Mouse (Mus musculus) ovary, postnatal 36 days (tissue): ENCODE measurements at regions not wholly inside any gene's neighbourhood (a gene's known extent, or its start where the extent isn't known, plus 50 kb on each side); places are given as distances from the start of the nearest gene placed in this dataset.

Experiments used
- DNase-seq: peaks from one replicate; pipeline ENCODE4 v3.0.0; 2022; ENCODE audit warnings: low spot score, mixed read lengths

DNA sequence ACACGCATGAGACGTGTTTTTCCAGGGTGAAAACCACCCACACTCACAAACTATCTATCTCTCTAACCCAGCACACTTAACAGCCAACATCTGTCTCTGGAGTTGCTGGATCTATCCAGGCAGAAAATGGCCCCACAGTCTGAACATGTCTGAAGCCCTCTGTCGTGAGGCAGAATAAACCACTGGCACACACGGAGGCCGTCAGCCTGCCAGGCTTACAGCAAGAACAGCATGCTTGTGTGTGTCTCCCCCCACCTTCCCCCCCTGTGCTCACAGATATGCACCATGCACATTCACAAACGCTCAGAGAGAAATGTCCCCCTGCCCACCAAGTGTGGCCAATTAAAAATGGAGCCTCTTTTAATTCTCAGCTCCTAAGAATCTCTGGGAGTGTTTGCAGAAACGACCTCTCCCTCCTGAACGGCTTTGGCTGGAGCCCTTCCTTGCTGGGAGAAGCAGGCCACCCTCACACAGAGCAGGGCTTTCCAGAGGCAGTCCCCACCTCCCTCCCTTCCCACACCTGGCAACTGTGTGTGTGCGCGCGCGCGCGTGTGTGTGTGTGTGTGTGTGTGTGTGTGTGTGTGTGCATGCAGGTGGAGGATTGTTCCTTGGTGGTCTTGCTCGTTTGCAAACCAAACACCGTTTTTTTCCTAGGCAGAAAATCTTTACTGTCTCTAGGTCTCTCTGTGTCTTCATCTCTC is 88.7 kb downstream of the Edn3 start:
- no peak for DNase-seq

- DNase-seq: no peak
These were observed 90.4 kb downstream of the Edn3 start for GRCm38 (mm10) chr2:174850860-174851259.

DNA sequence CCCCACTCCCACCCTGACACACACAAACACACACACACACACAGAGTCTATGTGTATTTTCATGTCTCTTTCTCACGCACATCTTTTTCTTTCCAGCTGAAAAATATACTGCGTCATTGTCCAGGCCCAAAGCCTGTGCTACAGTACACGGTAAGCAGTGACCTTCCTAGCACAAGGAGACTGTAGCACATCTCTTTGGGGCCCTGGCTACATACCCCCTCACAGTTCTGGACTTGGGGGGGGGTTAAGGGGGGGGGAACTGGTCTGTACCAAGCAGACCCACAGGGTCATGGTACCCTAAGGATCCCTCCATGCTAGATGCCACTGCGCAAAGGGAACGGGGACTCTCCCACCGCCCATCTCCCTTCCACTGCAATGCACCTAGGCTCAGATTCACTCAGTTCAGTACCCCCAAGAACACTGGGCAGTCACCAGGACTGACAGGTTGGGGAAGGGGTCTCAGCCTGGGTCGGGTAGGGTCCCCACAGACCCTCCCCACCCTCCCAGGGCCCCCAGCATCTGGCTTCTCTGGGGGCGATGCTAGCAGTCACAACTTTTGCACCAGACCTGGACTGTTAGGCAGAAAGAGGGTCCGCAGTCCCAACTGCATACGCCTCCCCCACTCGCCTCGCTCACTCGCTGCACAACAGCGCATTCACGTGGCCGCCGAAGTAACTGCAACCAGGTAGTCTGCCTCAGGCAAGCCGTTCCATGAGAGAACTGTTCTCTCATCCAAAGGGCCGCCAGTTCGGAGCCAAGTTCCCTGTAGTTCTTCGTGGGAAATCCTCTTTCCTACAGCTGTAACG is 91.3 kb downstream of the Edn3 start:
- DNase-seq: peak; percentile 74

DNA sequence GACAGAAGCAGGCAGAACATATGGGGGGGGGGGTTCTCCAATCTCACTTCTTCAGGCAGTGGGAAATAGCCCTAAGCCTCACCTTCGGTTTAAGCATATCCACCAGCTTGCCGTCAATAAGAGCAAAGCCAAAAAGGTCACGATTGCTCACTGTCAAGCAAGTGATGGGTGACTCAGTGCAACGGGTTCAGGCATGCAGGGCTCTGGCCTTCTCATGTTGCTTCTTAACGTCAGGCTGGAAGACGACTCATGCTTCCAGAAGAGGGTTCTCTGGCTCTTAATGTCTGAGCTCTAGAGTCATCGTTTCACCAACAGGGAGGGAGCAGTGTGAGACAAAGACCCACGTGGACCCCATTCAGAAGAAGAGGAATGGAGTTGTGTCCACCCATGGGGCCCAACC is 93.4 kb downstream of the Edn3 start:
- no peak for DNase-seq

- DNase-seq: no peak
These were observed 95.1 kb downstream of the Edn3 start for GRCm38 (mm10) chr2:174855548-174855947.

DNA sequence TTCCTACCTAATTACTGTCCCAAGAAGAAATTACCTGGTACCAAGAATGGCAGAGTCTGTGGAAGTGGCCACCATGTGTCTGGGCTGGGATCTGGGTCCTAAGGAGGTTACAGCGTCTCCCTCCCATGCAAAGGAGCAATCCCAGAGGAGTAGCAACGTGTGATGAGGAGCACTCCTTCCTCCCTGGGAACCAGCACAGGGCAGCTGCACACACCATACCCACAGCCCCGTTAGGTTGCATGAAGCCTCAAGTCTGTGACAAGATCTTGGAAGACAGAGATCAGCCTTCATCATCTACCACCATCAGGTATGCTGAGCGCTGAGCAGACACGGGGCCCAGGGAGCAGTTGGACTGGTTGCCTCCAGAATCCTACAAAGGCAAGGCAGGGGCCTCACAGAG is 95.7 kb downstream of the Edn3 start:
- DNase-seq: no peak

GRCm38 (mm10) chr2:174858011-174858834 is 97.8 kb downstream of the Edn3 start:
- DNase-seq: peak; percentile 67

- no peak for DNase-seq
These were observed 98.4 kb downstream of the Edn3 start for GRCm38 (mm10) chr2:174858835-174859215.

DNA sequence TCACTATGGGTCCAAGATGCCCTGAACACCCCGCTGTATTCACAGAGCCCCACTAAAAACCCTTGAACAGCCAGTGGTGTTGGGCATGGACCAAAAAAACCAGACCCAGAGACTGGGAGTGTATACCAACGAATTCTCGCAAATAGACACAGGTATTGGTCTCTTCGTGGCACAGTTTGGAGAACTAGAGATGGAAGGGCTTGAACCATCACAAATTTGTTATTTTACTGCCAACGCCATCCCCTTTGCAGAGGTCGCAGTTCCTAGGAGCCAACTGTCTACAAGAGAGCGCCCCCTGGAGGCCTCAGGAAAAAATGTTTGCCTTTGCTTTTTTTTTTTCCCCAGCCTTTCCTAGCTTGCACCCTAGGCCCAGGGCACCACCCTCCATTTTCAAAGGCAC is 99.1 kb downstream of the Edn3 start:
- DNase-seq: no peak

- no peak for DNase-seq
These were observed 104.2 kb downstream of the Edn3 start for GRCm38 (mm10) chr2:174864657-174865056.

- DNase-seq: no peak
These were observed 106.1 kb downstream of the Edn3 start for GRCm38 (mm10) chr2:174866546-174866945.

DNA sequence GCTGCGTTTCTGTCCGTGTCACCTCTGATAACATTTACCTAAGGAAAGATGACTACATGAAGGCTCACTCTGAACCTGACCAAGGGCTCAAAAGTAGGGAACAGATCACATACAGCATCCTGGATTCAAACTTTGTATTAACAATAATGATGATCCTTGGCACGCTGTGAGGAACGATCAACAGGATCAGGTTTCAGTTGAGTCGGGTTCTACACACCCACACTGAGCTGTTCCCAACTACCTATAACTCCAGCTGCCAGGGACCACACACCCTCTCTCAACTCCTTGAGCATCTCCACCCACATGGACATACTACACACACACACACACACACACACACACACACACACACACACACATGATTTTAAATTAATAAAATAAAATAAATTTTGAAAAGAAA is 107.0 kb downstream of the Edn3 start:
- DNase-seq: no peak

GRCm38 (mm10) chr2:174868186-174868585 is 107.8 kb downstream of the Edn3 start:
- no peak for DNase-seq

GRCm38 (mm10) chr2:174868743-174869369 is 108.4 kb downstream of the Edn3 start:
- DNase-seq: peak; percentile 34

DNA sequence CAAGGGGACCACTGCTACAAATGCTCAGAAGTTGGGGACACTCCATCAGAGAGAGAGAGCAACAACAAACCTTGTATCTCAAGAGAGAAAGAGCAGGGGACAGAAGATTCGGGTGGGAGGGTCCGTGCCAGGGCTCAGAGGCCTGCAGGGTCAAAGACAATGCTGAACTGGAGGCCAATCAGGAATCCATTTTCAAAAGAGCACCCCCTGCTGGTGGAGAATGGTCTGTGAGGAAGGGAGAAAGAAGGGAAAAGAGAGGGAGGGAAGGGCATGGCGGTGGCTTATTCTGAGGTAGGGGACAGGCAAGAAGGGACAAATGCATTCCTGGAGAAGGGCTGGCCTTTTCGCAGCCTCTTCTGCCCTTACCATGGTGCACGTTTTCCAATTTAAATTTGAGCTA is 109.9 kb downstream of the Edn3 start:
- DNase-seq: no peak

DNA sequence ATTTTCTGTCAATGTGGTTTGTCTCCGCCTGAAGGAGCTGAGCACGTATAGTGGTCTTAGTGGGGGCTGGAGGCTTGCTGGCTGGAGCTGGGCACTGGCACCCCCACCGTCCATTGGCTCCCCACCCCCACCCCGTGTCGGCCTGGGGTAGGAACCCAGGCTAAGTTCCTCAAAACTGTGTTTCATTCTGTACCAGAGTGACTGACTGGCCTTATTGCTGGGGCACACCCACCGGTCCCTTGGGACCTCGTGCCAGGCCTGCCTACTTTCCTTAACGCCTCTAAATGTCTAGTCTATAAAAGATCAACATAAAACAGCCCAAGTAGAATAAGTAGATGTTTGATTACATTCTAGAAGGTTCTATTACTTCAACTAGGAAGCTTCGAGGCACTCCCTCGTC is 110.8 kb downstream of the Edn3 start:
- DNase-seq: no peak

DNA sequence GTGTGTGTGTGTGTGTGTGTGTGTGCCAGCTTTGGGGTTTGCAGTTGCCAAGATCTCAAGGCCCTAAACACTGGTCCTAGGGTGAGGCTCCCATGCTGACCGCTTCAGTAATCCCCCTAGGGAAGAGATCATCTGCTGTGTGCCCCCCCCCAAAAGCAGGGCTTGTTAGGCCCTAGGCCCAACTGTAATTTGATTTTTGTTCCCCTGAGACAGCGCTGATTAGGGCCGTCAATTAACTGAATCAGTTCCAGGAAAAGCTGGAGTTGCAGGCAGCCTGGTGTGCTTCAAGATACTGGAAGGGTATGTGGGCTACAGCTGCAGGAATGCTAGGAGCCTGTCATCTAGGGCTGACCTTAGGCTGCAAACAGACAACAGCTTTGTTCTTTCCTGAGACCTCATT is 111.4 kb downstream of the Edn3 start:
- no peak for DNase-seq

DNA sequence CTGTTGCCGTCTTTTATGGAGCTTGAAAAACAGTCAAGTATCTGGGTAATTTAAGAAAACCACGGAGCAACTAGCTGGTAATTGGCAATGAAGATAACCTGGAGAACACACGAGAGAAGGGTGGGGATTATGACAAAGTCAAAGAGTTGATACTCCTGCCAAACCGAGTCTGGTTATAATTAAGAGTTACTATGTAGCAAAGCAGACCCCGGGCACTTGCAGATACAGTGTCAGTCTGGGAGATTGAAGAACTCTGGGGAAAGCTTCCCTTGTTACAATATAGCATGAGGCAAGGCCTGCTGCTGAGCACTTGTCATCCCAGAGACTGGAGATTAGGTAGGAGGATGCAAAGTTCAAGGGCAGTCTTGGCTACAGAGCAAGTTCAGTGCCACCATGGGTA is 116.5 kb downstream of the Edn3 start:
- DNase-seq: no peak

GRCm38 (mm10) chr2:174878979-174879378 is 118.6 kb downstream of the Edn3 start:
- no peak for DNase-seq

DNA sequence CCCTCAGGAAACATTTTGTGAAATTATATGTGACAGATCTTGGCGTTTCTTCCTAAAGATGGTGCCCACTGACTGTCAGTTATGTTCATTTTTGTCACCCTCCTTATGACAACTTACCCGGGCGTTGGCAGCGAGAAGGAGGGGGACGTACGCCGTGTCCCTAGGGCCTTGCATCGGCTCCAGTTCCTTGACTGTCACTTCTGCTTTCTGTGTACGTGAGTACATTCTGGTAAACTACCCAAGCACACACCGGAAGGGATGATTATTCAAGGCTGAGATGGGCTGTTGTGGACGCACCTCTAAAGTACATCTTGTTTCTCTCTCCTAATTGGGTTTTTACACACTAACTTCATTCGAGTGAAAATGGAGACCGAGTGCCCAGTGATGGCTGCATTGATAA is 120.2 kb downstream of the Edn3 start:
- DNase-seq: no peak

GRCm38 (mm10) chr2:174884232-174885225 is 124.1 kb downstream of the Edn3 start:
- no peak for DNase-seq
